Mouse (Mus musculus) MEL (cell line): Measurements from ENCODE around the gene Rprm.

Experiments
- CHD1 ChIP-seq: IDR thresholded peaks from 2 replicates; pipeline ENCODE4 v1.6.1; 2012; ENCODE audit warnings: low read depth, mild to moderate bottlenecking, inconsistent platforms, low read length, improper control_type of control experiment
- CTCF ChIP-seq, 3 experiments: IDR thresholded peaks in 2 of 3; conservative IDR thresholded peaks in 1 of 3; 2 replicates each; pipeline ENCODE4 v1.5.1; 2011 to 2012; ENCODE audit warnings: low read length in 3 of 3, low read depth in 2 of 3, mild to moderate bottlenecking in 2 of 3, improper control_type of control experiment in 1 of 3, inconsistent platforms in 1 of 3, mixed read lengths in 1 of 3, moderate library complexity in 1 of 3; ENCODE audit not compliant: control insufficient read depth in 1 of 3, insufficient read depth in 1 of 3, poor library complexity in 1 of 3, severe bottlenecking in 1 of 3
- GATA1 ChIP-seq: IDR thresholded peaks from 2 replicates; pipeline ENCODE4 v1.6.1; 2011; ENCODE audit warnings: low read depth, low read length, improper control_type of control experiment
- MAFK ChIP-seq: IDR thresholded peaks from 2 replicates; pipeline ENCODE4 v1.6.1; 2011; ENCODE audit warnings: low read depth, mild to moderate bottlenecking, low read length, improper control_type of control experiment, borderline replicate concordance
- MAX ChIP-seq: IDR thresholded peaks from 2 replicates; pipeline ENCODE4 v1.6.1; 2011; ENCODE audit warnings: low read length, improper control_type of control experiment
- POLR2A ChIP-seq, 2 experiments: IDR thresholded peaks; 2 replicates each; pipeline ENCODE4 v1.6.1; 2011 to 2012; ENCODE audit warnings: low read length in 2 of 2, mild to moderate bottlenecking in 2 of 2, control low read depth in 1 of 2, improper control_type of control experiment in 1 of 2, low read depth in 1 of 2, moderate library complexity in 1 of 2; ENCODE audit not compliant: control insufficient read depth in 1 of 2, insufficient read depth in 1 of 2, poor library complexity in 1 of 2
- ZKSCAN1 ChIP-seq: IDR thresholded peaks from 2 replicates; pipeline ENCODE4 v1.6.1; 2012; ENCODE audit warnings: low read depth, mild to moderate bottlenecking, inconsistent platforms, low read length, improper control_type of control experiment, moderate library complexity

GRCm38 (mm10) chr2:54111294-54111693, 25.9 kb upstream of the Rprm start:
- no peak for TF ChIP-seq CHD1
- no peak for TF ChIP-seq ZKSCAN1
- TF ChIP-seq MAFK, result no peak
- no peak for TF ChIP-seq CTCF (IDR thresholded peaks at IDR 0.05 in 2 of 3, conservative IDR thresholded peaks at IDR 0.05 in 1 of 3; ENCODE audit: control insufficient read depth in 1 of 3, insufficient read depth in 1 of 3, low read depth in 2 of 3, low read length in 3 of 3, poor library complexity in 1 of 3, severe bottlenecking in 1 of 3)
- no peak for TF ChIP-seq GATA1
- no peak for TF ChIP-seq MAX
- TF ChIP-seq POLR2A (IDR thresholded peaks at IDR 0.05; ENCODE audit: control insufficient read depth in 1 of 2, insufficient read depth in 1 of 2, low read depth in 1 of 2, low read length in 2 of 2, poor library complexity in 1 of 2), result no peak
